Mouse (Mus musculus): ENCODE measurements around the gene Dlst.
A peak's percentile ranks its signal among the peaks of the same experiment; 100 is the strongest.

GRCm38 (mm10) chr12:85142803-85143202 is 32.2 kb downstream of the Dlst start:
- TF ChIP-seq CTCF (IDR thresholded peaks at IDR 0.05; ENCODE audit: insufficient read depth, low read depth, low read length): peak; percentile 69
- no peak for TF ChIP-seq POLR2A (IDR thresholded peaks at IDR 0.05; ENCODE audit: insufficient read depth, low read depth, low read length)

Data from olfactory bulb, adult 2 months (tissue).